Mouse (Mus musculus) urinary bladder, adult 18-20 months (tissue): Measurements from ENCODE around the gene Ten1.

Experiments
- DNase-seq, 2 experiments: peaks; one replicate each; pipeline ENCODE4 v3.0.0; 2022; ENCODE audit warnings: low spot score in 2 of 2, mixed read lengths in 2 of 2

Ten1 gene

DNA sequence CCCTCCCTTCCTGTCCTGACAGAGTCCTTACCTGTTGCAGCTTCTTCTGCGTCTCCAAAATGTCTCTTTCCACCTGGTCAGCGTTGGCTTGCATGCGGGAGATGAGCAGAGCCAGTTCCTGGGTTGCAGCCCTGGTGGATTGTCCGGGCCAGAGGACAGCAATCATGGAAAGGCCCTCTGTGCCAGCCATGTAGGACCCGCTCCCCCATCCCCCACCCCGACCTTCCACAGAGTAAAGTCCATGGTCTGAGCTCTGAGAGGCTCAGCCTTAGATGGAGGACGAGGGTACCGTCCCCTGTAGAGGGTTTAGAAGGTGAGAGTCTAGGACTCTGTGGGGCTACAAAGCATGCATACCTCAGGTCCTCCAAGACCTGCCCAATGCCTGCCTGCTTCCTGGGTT, 36.2 kb downstream of the Ten1 start:
- no peak for DNase-seq

DNA sequence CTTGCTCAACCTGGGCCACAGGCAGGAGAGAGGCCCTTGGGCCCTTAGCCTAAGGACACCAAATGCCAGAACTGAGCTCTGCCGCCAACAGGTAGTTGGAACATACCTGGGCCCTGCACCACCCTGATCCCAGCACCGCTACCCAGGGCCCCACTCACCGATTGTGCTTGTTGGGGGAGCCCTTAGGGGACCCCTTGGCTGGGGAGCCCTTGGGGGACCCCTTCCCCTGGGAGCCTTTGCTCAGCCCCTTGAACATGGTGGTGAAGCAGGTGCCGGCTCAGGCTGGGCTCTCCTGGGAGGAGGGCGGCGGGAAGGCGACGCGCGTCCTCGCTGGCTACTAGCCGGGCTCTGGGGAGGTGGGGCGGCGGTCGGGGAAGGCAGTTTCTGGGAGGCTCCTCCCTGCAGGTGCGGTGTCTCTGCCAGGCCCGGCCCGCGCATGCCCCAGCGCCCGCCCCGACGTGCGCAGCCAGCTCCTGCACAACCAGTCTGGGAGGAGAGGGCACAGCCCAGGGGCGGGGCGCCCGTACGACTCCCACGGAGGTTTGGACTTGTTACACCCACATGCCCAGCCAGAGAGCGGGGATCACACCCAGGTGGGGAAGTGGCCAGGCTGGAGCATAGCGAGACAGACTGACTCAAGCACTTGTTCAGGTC, 39.2 kb downstream of the Ten1 start, which contains the start of gene Evpl:
Gene Evpl (minus strand): TSS at position 336 of the 654 bp plus-strand sequence.
- peak; percentile 81 to 94 for DNase-seq

DNA sequence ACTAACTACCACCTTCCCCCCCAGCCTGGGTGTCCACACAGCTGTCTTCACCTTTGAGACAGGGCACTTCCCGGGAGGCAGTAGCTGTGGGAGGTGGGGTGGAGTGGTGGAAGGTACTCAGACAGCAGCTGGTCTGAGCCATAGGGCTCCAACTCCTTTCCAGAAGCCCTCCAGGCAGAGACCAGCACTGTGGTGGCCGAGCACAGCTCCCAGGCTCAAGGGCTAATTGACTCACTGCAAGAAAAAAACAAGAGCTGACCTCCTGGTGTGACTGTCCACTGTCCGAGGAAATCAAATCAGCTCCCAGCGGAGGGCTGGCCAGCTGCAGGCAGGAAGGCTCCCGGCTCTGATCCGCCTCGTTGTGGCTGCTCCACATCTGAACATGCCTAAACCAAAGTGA, 41.1 kb downstream of the Ten1 start:
- DNase-seq: no peak

- DNase-seq: no peak
Measured at GRCm38 (mm10) chr11:116241744-116242235, 43.1 kb downstream of the Ten1 start.

GRCm38 (mm10) chr11:116244580-116244979, 45.9 kb downstream of the Ten1 start:
- no peak for DNase-seq

GRCm38 (mm10) chr11:116245616-116246015, 47.0 kb downstream of the Ten1 start:
- DNase-seq: no peak

GRCm38 (mm10) chr11:116247502-116248222, 49.0 kb downstream of the Ten1 start:
- no peak for DNase-seq

DNA sequence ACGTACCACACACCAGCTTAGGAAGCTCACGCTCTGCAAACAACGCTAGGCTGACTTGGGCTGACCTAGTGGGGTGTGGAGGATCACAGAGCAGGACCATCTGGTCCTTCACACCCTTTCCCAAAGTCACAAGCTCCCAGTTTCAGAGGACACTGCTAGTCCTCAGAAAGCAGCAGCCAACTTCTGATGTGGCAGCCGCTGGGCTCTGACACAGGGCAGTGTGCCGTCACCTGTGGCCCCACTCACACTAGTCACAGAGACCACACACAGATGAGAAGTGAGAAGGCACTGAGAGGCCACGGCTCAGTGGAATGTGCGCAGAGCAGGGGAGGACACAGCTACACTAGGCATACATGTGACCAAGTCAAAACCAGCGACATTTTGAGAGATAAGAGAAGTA, 52.2 kb downstream of the Ten1 start:
- no peak for DNase-seq

DNA sequence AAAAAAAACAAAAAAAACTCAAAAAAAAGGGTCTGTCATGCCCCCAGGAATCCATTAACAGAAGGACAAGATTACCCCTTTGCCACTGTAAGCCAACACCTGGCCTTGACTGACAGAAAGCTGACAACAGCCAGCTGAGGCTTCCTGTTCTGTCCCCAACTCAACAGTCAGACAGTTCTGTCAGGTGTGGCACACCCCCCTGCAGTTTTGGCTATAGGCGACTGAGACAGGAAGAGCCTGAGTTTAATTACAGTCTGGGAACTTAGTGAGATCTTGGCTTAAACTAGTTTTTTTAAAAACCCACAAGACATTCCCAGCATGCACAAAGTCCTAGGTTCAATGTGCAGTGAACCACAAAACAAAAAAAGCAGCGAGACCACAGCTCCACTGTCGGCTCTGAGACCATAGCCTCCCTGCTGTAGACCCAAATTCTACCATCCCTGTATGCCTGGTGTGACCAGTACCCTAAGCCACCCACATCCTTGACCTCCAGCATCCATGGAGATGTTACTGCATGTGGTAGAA, 54.5 kb downstream of the Ten1 start:
- no peak for DNase-seq

DNA sequence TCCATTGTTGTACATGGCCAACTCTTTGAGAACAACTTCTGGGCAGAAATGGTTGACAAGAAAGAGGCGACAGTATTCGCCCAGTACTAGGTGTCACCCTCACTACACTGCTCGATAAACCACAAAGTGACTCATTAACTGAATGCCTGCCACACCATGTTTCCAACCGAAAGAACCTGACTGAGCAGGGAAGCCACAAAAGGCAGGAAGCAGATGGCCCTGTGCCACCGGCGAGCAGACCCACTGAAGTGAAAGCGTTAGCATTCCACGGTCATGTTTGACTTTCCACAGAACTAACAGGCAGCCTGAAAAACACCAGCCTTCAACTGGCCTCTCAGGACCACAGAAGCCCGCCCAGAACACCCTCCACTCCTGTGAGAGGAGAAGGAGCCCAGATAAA, 56.0 kb downstream of the Ten1 start:
- peak in 1 of 2 experiments; percentile 45 for DNase-seq

GRCm38 (mm10) chr11:116255090-116255981, 56.7 kb downstream of the Ten1 start:
- DNase-seq: no peak

- peak in 1 of 2 experiments; percentile 52 for DNase-seq
Measured at GRCm38 (mm10) chr11:116255982-116256675, 57.5 kb downstream of the Ten1 start.

DNA sequence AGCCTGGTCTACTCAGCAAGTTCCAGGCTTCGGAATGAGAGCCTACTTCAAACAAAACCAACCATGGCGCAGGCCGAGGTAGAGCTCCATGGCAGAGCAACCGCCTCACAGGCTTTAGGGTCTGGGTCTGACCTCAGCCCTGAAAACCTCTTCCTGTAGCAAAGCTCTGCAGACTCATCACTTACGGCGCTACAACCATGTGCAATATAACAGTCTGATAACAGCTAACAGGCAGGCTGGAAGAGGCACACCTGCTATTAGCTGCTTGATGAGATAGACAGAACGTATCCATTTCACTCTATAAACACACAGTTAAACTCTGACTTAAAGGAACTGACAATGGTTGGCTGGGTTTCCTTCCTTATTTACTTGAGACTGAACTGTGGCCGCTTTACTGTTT, 60.8 kb downstream of the Ten1 start:
- no peak for DNase-seq

- peak in 1 of 2 experiments; percentile 78 for DNase-seq
Measured at GRCm38 (mm10) chr11:116260259-116260658, 61.6 kb downstream of the Ten1 start.
